Mouse (Mus musculus) heart, adult 2 months (tissue): Measurements from ENCODE around the gene Cacnb1. TPM values are rescaled to one million over a fixed set of nuclear protein-coding genes. Genes with fewer than 3 reads are reported as not detected.
A peak's percentile ranks its signal among the peaks of the same experiment; 100 is the strongest.

Experiments used
- DNase-seq, 2 experiments: peaks; one replicate each; pipeline ENCODE4 v3.0.0; 2021
- H3K27ac ChIP-seq: fragments of 200-600 bp; 2 replicates; pipeline ENCODE4 v1.8.1; 2022
- H3K27me3 ChIP-seq: fragments of 200-500 bp; 2 replicates; pipeline ENCODE4 v1.6.1; 2012; ENCODE audit warnings: mild to moderate bottlenecking, low read length, inconsistent platforms, mixed read lengths; ENCODE audit not compliant: control insufficient read depth, insufficient read depth
- H3K36me3 ChIP-seq: fragments of 200-500 bp; 2 replicates; pipeline ENCODE4 v1.6.1; 2012; ENCODE audit warnings: low read length, inconsistent platforms; ENCODE audit not compliant: control insufficient read depth, insufficient read depth
- H3K4me1 ChIP-seq: fragments of 200-500 bp; 2 replicates; pipeline ENCODE4 v1.6.1; 2011; ENCODE audit warnings: low read length; ENCODE audit not compliant: control insufficient read depth, insufficient read depth
- H3K4me3 ChIP-seq: fragments of 200-600 bp; 2 replicates; pipeline ENCODE4 v1.8.1; 2022
- H3K79me2 ChIP-seq: fragments of 200-500 bp; replicated peaks from 2 replicates; pipeline ENCODE4 v1.6.1; 2012; ENCODE audit warnings: mild to moderate bottlenecking, inconsistent platforms, low read length, moderate library complexity, mixed read lengths; ENCODE audit not compliant: control insufficient read depth, insufficient read depth
- H3K9ac ChIP-seq: fragments of 200-500 bp; 2 replicates; pipeline ENCODE4 v1.6.1; 2012; ENCODE audit warnings: low read depth, mild to moderate bottlenecking, control low read depth, inconsistent platforms, low read length, mixed read lengths
- CTCF ChIP-seq: fragments of 200-600 bp; IDR thresholded peaks from 2 replicates; pipeline ENCODE4 v1.8.1; 2022; ENCODE audit warnings: antibody characterized with exemption, mild to moderate bottlenecking, moderate library complexity
- EP300 ChIP-seq: fragments of 200-500 bp; IDR thresholded peaks from 2 replicates; pipeline ENCODE4 v1.6.1; 2011; ENCODE audit warnings: low read depth, low read length, control low read depth; ENCODE audit not compliant: insufficient read depth
- POLR2A ChIP-seq: fragments of 200-500 bp; IDR thresholded peaks from 2 replicates; pipeline ENCODE4 v1.6.1; 2011; ENCODE audit warnings: mild to moderate bottlenecking, low read depth, low read length, control low read depth; ENCODE audit not compliant: insufficient read depth
- WGBS: fragments of 180-500 bp; shearing (Covaris S2); methylation state at CpG from one replicate; pipeline ENCODE4 v1.1.7; 2018; 5-methylcytosine and 5-hydroxymethylcytosine counted together
- intact Hi-C: fragments of 180-260 bp; cut with DNase I; formaldehyde crosslinking; loops from one replicate; pipeline ENCODE4 v1.15.1; 2025
- polyA plus RNA-seq: library from polyadenylated mRNA; depleted of rRNA; stranded (reverse); fragments of >200 nt; gene quantifications from 2 replicates; pipeline ENCODE4 v1.2.3, GENCODE M21; 2012
- total RNA-seq, 2 experiments: library from RNA; stranded (reverse); gene quantifications; 2 replicates each; pipeline ENCODE4 v1.2.3; 2021

Cacnb1 gene
- total and polyA plus RNA-seq, 3 experiments: 5.9 to 10.5 (median 6.1) TPM

GRCm38 (mm10) chr11:98002627-98003026, 20.2 kb downstream of the Cacnb1 start:
- Histone ChIP-seq H3K36me3 (no peaks in the 10 kb centered on the region), H3K4me1 (peaks cover 4% of the 10 kb centered on the region), H3K27ac (no peak overlapping the region), H3K4me3 (peak overlapping the region; percentile 26; the same call in 1 of the 2 replicates), H3K9ac (no peak overlapping the region), H3K79me2 (no peaks in the 10 kb centered on the region), H3K27me3 (no peaks in the 10 kb centered on the region)
- peak; percentile 76 to 83 for DNase-seq
- TF ChIP-seq CTCF: peak; percentile 90
- TF ChIP-seq POLR2A: no peak
- intact Hi-C loops: no loop called here
- WGBS: 20% methylated on average over 12 of the region's 12 CpGs

DNA sequence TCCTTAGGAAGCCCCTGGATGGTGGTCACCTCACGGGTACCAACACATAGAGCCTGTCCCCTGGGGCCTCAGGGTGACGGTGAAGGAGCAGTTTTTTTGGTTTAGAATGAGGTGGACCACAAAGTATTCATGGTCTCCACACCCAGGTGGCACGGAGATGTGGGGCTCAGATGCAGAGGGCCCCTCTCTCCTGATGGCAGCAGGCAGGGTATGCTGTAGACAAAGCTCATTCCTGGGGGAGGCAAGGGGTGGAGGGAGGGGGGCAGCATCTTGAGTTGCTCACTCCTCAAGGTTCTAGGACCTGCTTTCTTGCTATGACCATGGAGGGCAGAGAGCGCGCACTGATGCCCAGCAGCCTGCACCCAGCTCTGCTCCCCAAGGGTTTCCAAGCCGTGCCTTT, 20.8 kb downstream of the Cacnb1 start:
- H3K79me2 ChIP-seq: no peaks in the 10 kb centered on the region
- peaks cover 4% of the 10 kb centered on the region for H3K4me1 ChIP-seq
- H3K9ac ChIP-seq: no peak overlapping the region
- H3K27me3 ChIP-seq: no peaks in the 10 kb centered on the region
- intact Hi-C loops: no loop called here
- H3K27ac ChIP-seq: no peak overlapping the region
- WGBS: 67% methylated on average over 6 of the region's 6 CpGs
- H3K36me3 ChIP-seq: no peaks in the 10 kb centered on the region
- no peak for TF ChIP-seq CTCF
- no peak for TF ChIP-seq EP300
- no peak for TF ChIP-seq POLR2A
- DNase-seq: no peak
- no peak overlapping the region for H3K4me3 ChIP-seq

GRCm38 (mm10) chr11:98001351-98001824, 21.4 kb downstream of the Cacnb1 start:
- Histone ChIP-seq H3K27ac (no peak overlapping the region), H3K36me3 (no peaks in the 10 kb centered on the region), H3K27me3 (no peaks in the 10 kb centered on the region), H3K79me2 (no peaks in the 10 kb centered on the region), H3K4me1 (peaks cover 4% of the 10 kb centered on the region), H3K4me3 (no peak overlapping the region), H3K9ac (no peak overlapping the region)
- no peak for TF ChIP-seq POLR2A
- WGBS: 48% methylated on average over 11 of the region's 11 CpGs
- no peak for DNase-seq
- intact Hi-C loops: no loop called here

DNA sequence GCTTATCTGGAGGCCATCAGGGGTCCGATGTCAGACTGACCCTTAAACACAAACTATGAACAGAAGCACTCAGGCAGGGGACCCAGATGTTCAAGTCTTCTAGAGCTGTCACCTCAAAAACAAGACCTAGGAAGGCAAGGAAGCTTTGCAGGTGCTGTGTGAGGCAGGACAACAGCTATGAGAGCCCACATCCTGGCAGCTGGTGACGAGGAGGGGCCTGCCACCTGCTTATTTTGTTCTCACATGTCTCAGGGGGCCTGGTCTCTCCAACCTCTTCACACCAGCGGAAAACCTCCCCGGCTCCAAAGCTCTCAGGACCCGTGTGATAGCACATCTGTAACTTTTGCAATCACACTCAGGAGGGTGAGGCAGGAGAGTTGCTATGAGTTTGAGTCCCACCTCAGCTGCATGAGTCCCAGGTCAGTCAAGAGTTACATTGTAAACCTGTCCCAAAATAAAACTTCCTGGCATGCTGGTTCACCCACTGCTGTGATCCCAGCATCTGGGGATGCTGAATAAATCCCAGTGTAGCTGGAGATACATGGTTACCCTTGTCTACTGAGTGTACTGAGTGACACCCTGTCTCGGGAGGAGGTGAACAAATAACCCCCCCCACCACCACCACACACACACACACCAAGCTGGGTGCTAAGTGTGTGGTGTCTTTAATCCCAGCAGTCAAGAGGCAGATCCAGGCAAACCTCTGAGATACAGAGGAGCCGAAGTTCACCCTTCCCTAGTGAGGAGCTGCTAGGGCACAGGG, 22.3 kb downstream of the Cacnb1 start:
- 33% methylated on average over 7 of the region's 7 CpGs for WGBS
- Histone ChIP-seq H3K27me3 (no peaks in the 10 kb centered on the region), H3K36me3 (no peaks in the 10 kb centered on the region), H3K79me2 (no peaks in the 10 kb centered on the region), H3K4me3 (no peak overlapping the region), H3K9ac (no peak overlapping the region), H3K27ac (no peak overlapping the region), H3K4me1 (peaks cover 3% of the 10 kb centered on the region)
- TF ChIP-seq EP300 (no peak), POLR2A (no peak), CTCF (no peak)
- DNase-seq: peak in 1 of 2 experiments; percentile 44
- intact Hi-C loops: no loop called here

DNA sequence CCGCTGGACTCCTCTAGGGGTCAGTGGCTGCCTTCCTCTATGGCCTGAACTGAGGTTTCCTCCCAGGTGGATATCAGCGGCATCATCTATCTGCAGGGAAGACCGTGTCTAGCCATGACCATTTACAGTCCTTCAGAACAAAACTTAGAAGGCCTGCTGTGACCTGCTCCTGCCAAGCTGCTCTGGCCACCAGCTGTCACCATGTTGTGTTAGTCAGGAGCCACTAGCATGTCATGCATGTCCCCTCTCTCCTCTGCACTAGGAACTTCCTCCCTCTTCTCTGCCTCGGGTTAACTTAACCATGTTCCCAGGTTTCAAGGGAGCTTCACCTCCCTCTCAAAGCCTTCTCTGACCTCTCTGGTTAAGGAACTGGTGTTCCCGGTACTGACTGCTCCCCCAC, 23.1 kb downstream of the Cacnb1 start:
- no peak for DNase-seq
- intact Hi-C loops: no loop called here
- TF ChIP-seq POLR2A: 0 out of 2 replicates have a peak, but pooled peaks have one; percentile 16
- no peak for TF ChIP-seq EP300
- H3K79me2 ChIP-seq: no peaks in the 10 kb centered on the region
- no peak overlapping the region for H3K9ac ChIP-seq
- H3K4me3 ChIP-seq: no peak overlapping the region
- H3K27me3 ChIP-seq: no peaks in the 10 kb centered on the region
- 49% methylated on average over 5 of the region's 5 CpGs for WGBS
- no peaks in the 10 kb centered on the region for H3K36me3 ChIP-seq
- H3K27ac ChIP-seq: no peak overlapping the region
- peaks cover 1% of the 10 kb centered on the region; the same call in 1 of the 2 replicates for H3K4me1 ChIP-seq

DNA sequence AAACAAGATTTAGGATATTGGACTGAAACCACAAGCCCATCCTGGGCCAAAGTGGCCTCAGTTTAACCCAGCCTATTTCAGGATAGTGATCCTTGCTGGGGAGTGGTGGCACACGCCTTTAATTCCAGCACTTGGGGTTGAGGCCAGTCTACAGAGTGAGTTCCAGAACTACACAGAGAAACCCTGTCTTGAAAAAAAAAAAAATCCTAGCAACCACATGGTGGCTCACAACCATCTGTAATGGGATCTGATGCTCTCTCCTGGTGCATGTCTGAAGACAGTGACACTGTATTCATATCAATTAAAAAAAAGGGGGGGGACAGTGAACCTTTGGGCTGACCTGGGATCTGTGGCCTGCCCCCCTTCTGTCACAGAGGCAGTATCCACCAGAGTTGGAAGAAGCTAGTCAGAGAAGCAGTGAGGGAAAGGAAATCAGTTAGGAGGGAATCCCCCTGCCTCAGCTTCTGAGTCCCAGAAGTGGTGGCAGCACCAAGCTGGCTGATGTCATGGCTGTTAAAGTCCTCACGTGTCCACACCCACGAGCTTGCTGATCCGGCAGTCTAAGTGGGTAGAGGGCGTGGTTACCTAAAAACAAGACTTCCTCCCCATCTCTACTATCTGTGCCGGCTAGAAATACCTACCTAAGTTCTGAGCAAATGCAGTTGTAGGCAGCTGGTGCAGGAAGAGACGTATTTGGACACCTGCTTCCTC, 23.8 kb downstream of the Cacnb1 start:
- no peak for TF ChIP-seq CTCF
- no peak for TF ChIP-seq EP300
- TF ChIP-seq POLR2A: no peak
- Histone ChIP-seq H3K27me3 (no peaks in the 10 kb centered on the region), H3K4me3 (no peak overlapping the region), H3K79me2 (no peaks in the 10 kb centered on the region), H3K4me1 (peaks cover 4% of the 10 kb centered on the region), H3K27ac (no peak overlapping the region), H3K36me3 (no peaks in the 10 kb centered on the region), H3K9ac (no peak overlapping the region)
- no peak for DNase-seq
- WGBS: 40% methylated on average over 7 of the region's 7 CpGs
- intact Hi-C loops: no loop called here
